Mouse (Mus musculus) hindbrain, postnatal 0 days (tissue): Measurements from ENCODE around the gene Slc7a10. TPM values are rescaled to one million over a fixed set of nuclear protein-coding genes. Genes with fewer than 3 reads are reported as not detected.
A peak's percentile ranks its signal among the peaks of the same experiment; 100 is the strongest.
"Not testable (repeated sequence)": the region's sequence is repeated elsewhere in the genome, so short reads cannot be mapped to it uniquely, and the experiment has no call there.

Experiments used
- ATAC-seq: fragments of 200-750 bp; cut with Nextera tagmentation; 2 replicates; pipeline ENCODE4 v1.8.0; 2017; ENCODE audit warnings: mild to moderate bottlenecking, moderate TSS enrichment, moderate library complexity
- DNase-seq: peaks from one replicate; pipeline ENCODE4 v3.0.0-alpha.2; 2015; ENCODE audit warnings: low spot score
- H3K27ac ChIP-seq: fragments of 300-500 bp; sonication (generic); 2 replicates; pipeline ENCODE4 v1.5.1; 2014; ENCODE audit warnings: mild to moderate bottlenecking
- H3K27me3 ChIP-seq: fragments of 300-500 bp; sonication (generic); 2 replicates; pipeline ENCODE4 v1.6.1; 2014; ENCODE audit warnings: low read length, mixed read lengths; ENCODE audit not compliant: insufficient read depth
- H3K36me3 ChIP-seq: fragments of 300-500 bp; sonication (generic); 2 replicates; pipeline ENCODE4 v1.6.1; 2014; ENCODE audit warnings: low read length, mixed read lengths; ENCODE audit not compliant: insufficient read depth
- H3K4me1 ChIP-seq: fragments of 300-500 bp; sonication (generic); 2 replicates; pipeline ENCODE4 v1.6.1; 2014; ENCODE audit warnings: antibody characterized with exemption, low read length, mixed read lengths; ENCODE audit not compliant: insufficient read depth
- H3K4me2 ChIP-seq: fragments of 300-500 bp; sonication (generic); 2 replicates; pipeline ENCODE4 v1.6.1; 2014; ENCODE audit warnings: low read depth, mild to moderate bottlenecking, low read length, moderate library complexity, mixed read lengths
- H3K4me3 ChIP-seq: fragments of 300-500 bp; sonication (generic); 2 replicates; pipeline ENCODE4 v1.5.1; 2014; ENCODE audit warnings: low read length
- H3K9ac ChIP-seq: fragments of 300-500 bp; sonication (generic); replicated peaks from 2 replicates; pipeline ENCODE4 v1.6.1; 2014; ENCODE audit warnings: mild to moderate bottlenecking, low read length, moderate library complexity, mixed read lengths
- H3K9me3 ChIP-seq: fragments of 300-500 bp; sonication (generic); 2 replicates; pipeline ENCODE4 v1.6.1; 2016; ENCODE audit warnings: low read length, mixed read lengths
- CTCF ChIP-seq: IDR thresholded peaks from 2 replicates; pipeline ENCODE4 v1.5.1; 2016; ENCODE audit warnings: antibody characterized with exemption, control low read depth, low read depth
- WGBS: fragments of 180-500 bp; shearing (Covaris S2); extraction: QIAGEN DNeasy Blood & Tissue Kit; methylation state at CpG from one replicate; pipeline ENCODE4 v1.1.7; 2014; 5-methylcytosine and 5-hydroxymethylcytosine counted together
- polyA plus RNA-seq: library from polyadenylated mRNA; unstranded; fragments of >200 nt; fragmentation: Nextera tagmentation; extraction: Ambion mirVana; gene quantifications from 2 replicates; pipeline ENCODE4 v1.2.1, GENCODE M21; 2015
- total RNA-seq: library from RNA; depleted of rRNA; stranded (reverse); fragments of >200 nt; gene quantifications from 2 replicates; pipeline ENCODE4 v1.2.3, GENCODE M21; 2014; rRNA removed

Slc7a10 gene
- total and polyA plus RNA-seq, 2 experiments from 2014 or later, result 47.8 to 70.2 TPM

DNA sequence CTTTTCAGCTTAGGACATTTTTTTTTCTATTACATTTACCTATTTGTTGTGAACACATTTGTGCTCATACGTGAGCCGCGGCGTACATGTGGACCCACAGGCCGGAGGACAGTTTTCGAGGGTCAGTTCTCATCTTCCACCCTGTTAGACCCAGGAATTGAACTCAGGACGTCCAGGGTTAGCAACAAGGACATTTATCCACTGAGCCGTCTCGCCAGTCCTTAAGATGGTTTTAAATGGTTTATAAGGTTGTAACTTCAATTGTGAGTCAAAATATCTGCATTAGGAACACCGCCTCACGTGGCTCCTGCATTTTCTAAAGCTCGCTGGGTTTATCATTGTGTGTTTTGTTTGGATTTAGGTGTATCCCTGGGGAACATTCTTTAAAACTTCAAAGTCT, 47.7 kb downstream of the Slc7a10 start:
- no peaks in the 10 kb centered on the region for H3K36me3 ChIP-seq
- peak overlapping the region; percentile 52 for H3K4me3 ChIP-seq
- no peaks in the 10 kb centered on the region for H3K9me3 ChIP-seq
- H3K4me1 ChIP-seq, result no peaks in the 10 kb centered on the region
- H3K27me3 ChIP-seq, result no peaks in the 10 kb centered on the region
- peak overlapping the region; percentile 52 for H3K4me2 ChIP-seq
- TF ChIP-seq CTCF, result no peak
- DNase-seq (peak; percentile 22), ATAC-seq (no peak)
- H3K27ac ChIP-seq, result peak overlapping the region; percentile 92
- peak overlapping the region; percentile 49 for H3K9ac ChIP-seq
- 45% methylated on average over 12 of the region's 12 CpGs for WGBS

- under 1% methylated on average over 45 of the region's 45 CpGs for WGBS
- Histone ChIP-seq H3K36me3 (no peaks in the 10 kb centered on the region), H3K27me3 (no peaks in the 10 kb centered on the region), H3K4me2 (peak overlapping the region; percentile 53), H3K27ac (peak overlapping the region; percentile 92), H3K9me3 (no peaks in the 10 kb centered on the region), H3K4me3 (peak overlapping the region; percentile 52), H3K9ac (peak overlapping the region; percentile 49), H3K4me1 (no peaks in the 10 kb centered on the region)
- DNase-seq (peak; percentile 99), ATAC-seq (peak; percentile 96)
- no peak for TF ChIP-seq CTCF
Observed at GRCm38 (mm10) chr7:35234361-35235245, 48.4 kb downstream of the Slc7a10 start.

DNA sequence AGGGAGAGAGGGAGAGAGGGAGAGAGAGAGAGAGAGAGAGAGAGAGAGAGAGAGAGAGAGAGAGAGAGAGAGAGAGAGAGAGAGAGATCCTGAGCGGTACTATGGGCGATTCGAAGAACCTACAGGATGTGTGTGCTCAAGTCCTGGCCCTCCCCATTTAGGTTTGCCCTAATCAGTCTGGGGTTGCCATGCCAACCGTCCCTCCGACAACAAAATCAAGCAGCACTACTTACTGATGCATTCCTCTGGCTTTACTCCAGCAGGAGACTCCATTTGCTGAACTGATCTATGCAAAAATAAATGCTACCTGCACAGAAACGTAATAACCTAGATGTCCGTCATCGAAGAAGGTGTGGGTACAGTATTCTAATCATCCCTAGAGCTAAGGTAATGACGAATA, 49.1 kb downstream of the Slc7a10 start:
- TF ChIP-seq CTCF, result no peak
- peak; percentile 71 for ATAC-seq
- DNase-seq, result peak; percentile 87
- H3K27ac ChIP-seq, result peak overlapping the region; percentile 86
- no peaks in the 10 kb centered on the region for H3K9me3 ChIP-seq
- H3K9ac ChIP-seq, result peak overlapping the region; percentile 37; the same call in 1 of the 2 replicates
- no peaks in the 10 kb centered on the region for H3K36me3 ChIP-seq
- peak overlapping the region; percentile 53 for H3K4me2 ChIP-seq
- H3K27me3 ChIP-seq, result no peaks in the 10 kb centered on the region
- H3K4me3 ChIP-seq, result peak overlapping the region; percentile 52
- H3K4me1 ChIP-seq, result no peaks in the 10 kb centered on the region
- 15% methylated on average over 9 of the region's 9 CpGs for WGBS

DNA sequence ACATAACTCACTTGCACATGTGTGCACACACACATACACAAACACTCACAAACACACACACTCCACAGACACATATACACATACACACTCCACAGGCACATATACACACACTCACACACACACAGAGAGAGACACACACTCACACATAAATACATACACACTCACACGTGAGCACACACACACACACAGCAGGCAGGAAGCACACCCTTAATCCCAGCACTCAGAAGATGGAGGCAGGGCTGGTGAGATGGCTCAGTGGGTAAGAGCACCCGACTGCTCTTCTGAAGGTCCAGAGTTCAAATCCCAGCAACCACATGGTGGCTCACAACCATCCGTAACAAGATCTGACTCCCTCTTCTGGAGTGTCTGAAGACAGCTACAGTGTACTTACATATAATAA, 51.8 kb downstream of the Slc7a10 start:
- not testable (repeated sequence) for H3K9ac ChIP-seq, H3K36me3 ChIP-seq, H3K9me3 ChIP-seq, DNase-seq, H3K4me3 ChIP-seq, H3K27me3 ChIP-seq, H3K4me2 ChIP-seq, ATAC-seq, H3K27ac ChIP-seq, H3K4me1 ChIP-seq
- 77% methylated on average over 2 of the region's 3 CpGs for WGBS

Other genes starting within 250 kb of the Slc7a10 start
- 8.9 and 13.2 TPM in 2 replicates for gene Cebpg, start 129.8 kb upstream of the Slc7a10 start, total RNA-seq
- gene Cebpg, start 129.8 kb upstream of the Slc7a10 start, polyA plus RNA-seq, result 14.9 and 16.0 TPM in 2 replicates
- 8.3 and 9.8 TPM in 2 replicates for gene Cebpa, start 67.1 kb upstream of the Slc7a10 start, total RNA-seq
- gene Cebpa, start 67.1 kb upstream of the Slc7a10 start, polyA plus RNA-seq, result 1.1 TPM in 2 replicates
- 132 and 137 TPM in 2 replicates for gene Lrp3, start 29.1 kb downstream of the Slc7a10 start, total RNA-seq
- 20.2 and 20.7 TPM in 2 replicates for gene Lrp3, start 29.1 kb downstream of the Slc7a10 start, polyA plus RNA-seq
- 7.0 and 7.5 TPM in 2 replicates for gene Gpatch1, start 132.1 kb downstream of the Slc7a10 start, total RNA-seq
- gene Gpatch1, start 132.1 kb downstream of the Slc7a10 start, polyA plus RNA-seq, result 17.9 and 18.9 TPM in 2 replicates
- 3.8 and 4.7 TPM in 2 replicates for gene Rhpn2, start 147.8 kb downstream of the Slc7a10 start, total RNA-seq
- gene Rhpn2, start 147.8 kb downstream of the Slc7a10 start, polyA plus RNA-seq, result 2.8 and 3.0 TPM in 2 replicates
- gene Faap24, start 210.5 kb downstream of the Slc7a10 start, total RNA-seq, result 3.7 and 6.0 TPM in 2 replicates
- 10.4 and 12.5 TPM in 2 replicates for gene Faap24, start 210.5 kb downstream of the Slc7a10 start, polyA plus RNA-seq
- gene Cep89, start 210.7 kb downstream of the Slc7a10 start, total RNA-seq, result 9.6 and 17.8 TPM in 2 replicates
- 24.5 and 24.6 TPM in 2 replicates for gene Cep89, start 210.7 kb downstream of the Slc7a10 start, polyA plus RNA-seq